Mouse (Mus musculus) effector memory CD4-positive, alpha-beta T cell, adult 5 months (primary cell): Measurements from ENCODE around the gene Sostdc1. TPM values are rescaled to one million over a fixed set of nuclear protein-coding genes. Genes with fewer than 3 reads are reported as not detected.

ENCODE experiments used
- polyA plus RNA-seq: library from polyadenylated mRNA; unstranded; fragments of 100-300 nt; shearing (Covaris generic); gene quantifications from one replicate; pipeline ENCODE4 v1.2.1, GENCODE M21; 2017

The Sostdc1 gene
- 32.9 TPM for polyA plus RNA-seq

DNA sequence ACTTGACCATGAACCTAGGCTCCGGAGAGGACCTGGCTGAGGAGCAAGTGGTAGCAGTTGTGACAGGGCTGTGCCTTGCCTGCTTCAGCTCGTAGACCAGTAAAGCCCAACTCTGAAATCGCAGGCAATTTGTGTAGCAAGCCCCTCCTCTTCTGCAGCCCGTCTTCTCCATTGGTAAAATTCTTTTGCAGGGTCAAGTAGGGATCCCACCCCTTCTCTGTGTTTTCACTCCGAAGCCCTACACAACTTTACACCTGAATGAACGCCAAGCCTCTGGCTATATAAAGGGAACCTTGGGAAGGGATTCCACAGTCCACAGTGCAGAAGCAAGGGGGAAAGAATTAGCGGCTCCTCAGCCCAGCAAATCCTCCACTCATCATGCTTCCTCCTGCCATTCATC lies at the start of gene Sostdc1:
TSS of gene Sostdc1 (plus strand) at position 224 of the 400 bp plus-strand sequence.

Other genes with a start within 250 kb of the Sostdc1 start
- 36.5 TPM for gene Ankmy2, start 157.0 kb upstream of the Sostdc1 start, polyA plus RNA-seq
- 227 TPM for gene Bzw2, start 156.1 kb upstream of the Sostdc1 start, polyA plus RNA-seq
- gene Lrrc72, start 60.7 kb upstream of the Sostdc1 start, polyA plus RNA-seq, result not detected
- 4.6 TPM for gene Ispd, start 67.3 kb downstream of the Sostdc1 start, polyA plus RNA-seq
- gene D630036H23Rik, start 68.0 kb downstream of the Sostdc1 start, polyA plus RNA-seq, result 3.2 TPM